Mouse (Mus musculus) c-Kit-negative CD71-positive TER-119-positive erythroid progenitor cells, embryonic 14.5 days (primary cell): Measurements from ENCODE around the gene Zranb3.

Experiments used
- DNase-seq: peaks from one replicate; pipeline ENCODE4 v3.0.0-alpha.2; 2013; ENCODE audit warnings: low read depth, low spot score

Zranb3 gene

GRCm38 (mm10) chr1:127945696-127946575 lies 156.9 kb downstream of the Zranb3 start:
- DNase-seq: no peak

GRCm38 (mm10) chr1:127943516-127943915 lies 159.3 kb downstream of the Zranb3 start:
- no peak for DNase-seq

- DNase-seq: no peak
Observed at GRCm38 (mm10) chr1:127942231-127942630, 160.6 kb downstream of the Zranb3 start.

- no peak for DNase-seq
Observed at GRCm38 (mm10) chr1:127937277-127937676, 165.6 kb downstream of the Zranb3 start.

GRCm38 (mm10) chr1:127934322-127934721 lies 168.5 kb downstream of the Zranb3 start:
- no peak for DNase-seq

GRCm38 (mm10) chr1:127933405-127933804 lies 169.4 kb downstream of the Zranb3 start:
- DNase-seq: no peak

GRCm38 (mm10) chr1:127915802-127916201 lies 187.0 kb downstream of the Zranb3 start:
- DNase-seq: no peak

- DNase-seq: no peak
Observed at GRCm38 (mm10) chr1:127915316-127915715, 187.5 kb downstream of the Zranb3 start.

GRCm38 (mm10) chr1:127913116-127913515 lies 189.7 kb downstream of the Zranb3 start:
- no peak for DNase-seq

- DNase-seq: no peak
Observed at GRCm38 (mm10) chr1:127904774-127905385, 198.0 kb downstream of the Zranb3 start.
